Mouse (Mus musculus) kidney, embryonic 14.5 days (tissue): ENCODE data around the gene Trem1. TPM values are rescaled to one million over a fixed set of nuclear protein-coding genes. Genes with fewer than 3 reads are reported as not detected.

Source experiments
- ATAC-seq: fragments of 200-750 bp; cut with Nextera tagmentation; 2 replicates; pipeline ENCODE4 v1.8.0; 2017; ENCODE audit warnings: moderate number of reproducible peaks, mild to moderate bottlenecking, moderate TSS enrichment, moderate library complexity; ENCODE audit not compliant: low FRiP score, low TSS enrichment
- H3K27ac ChIP-seq: fragments of 300-500 bp; sonication (generic); 2 replicates; pipeline ENCODE4 v1.5.1; 2014; ENCODE audit warnings: low read depth, mild to moderate bottlenecking, low read length, moderate library complexity, mixed read lengths
- H3K27me3 ChIP-seq: fragments of 300-500 bp; sonication (generic); 2 replicates; pipeline ENCODE4 v1.6.1; 2014; ENCODE audit warnings: mild to moderate bottlenecking, low read length; ENCODE audit not compliant: control insufficient read depth, insufficient read depth
- H3K36me3 ChIP-seq: fragments of 300-500 bp; sonication (generic); 2 replicates; pipeline ENCODE4 v1.6.1; 2014; ENCODE audit warnings: low read length, mixed read lengths; ENCODE audit not compliant: control insufficient read depth, insufficient read depth
- H3K4me1 ChIP-seq: fragments of 300-500 bp; sonication (generic); 2 replicates; pipeline ENCODE4 v1.6.1; 2014; ENCODE audit warnings: low read length, mixed read lengths; ENCODE audit not compliant: control insufficient read depth, insufficient read depth
- H3K4me2 ChIP-seq: fragments of 300-500 bp; sonication (generic); replicated peaks from 2 replicates; pipeline ENCODE4 v1.6.1; 2014; ENCODE audit warnings: low read depth, mild to moderate bottlenecking, low read length
- H3K4me3 ChIP-seq: fragments of 300-500 bp; sonication (generic); 2 replicates; pipeline ENCODE4 v1.5.1; 2014; ENCODE audit warnings: mild to moderate bottlenecking, low read length
- H3K9ac ChIP-seq: fragments of 300-500 bp; sonication (generic); 2 replicates; pipeline ENCODE4 v1.6.1; 2014; ENCODE audit warnings: low read depth, mild to moderate bottlenecking, low read length, moderate library complexity
- H3K9me3 ChIP-seq: fragments of 300-500 bp; sonication (generic); 2 replicates; pipeline ENCODE4 v1.6.1; 2016; ENCODE audit warnings: low read length; ENCODE audit not compliant: control insufficient read depth
- WGBS: fragments of 180-500 bp; shearing (Covaris S2); extraction: QIAGEN DNeasy Blood & Tissue Kit; methylation state at CpG from one replicate; pipeline ENCODE4 v1.1.7; 2014; 5-methylcytosine and 5-hydroxymethylcytosine counted together
- polyA plus RNA-seq: library from polyadenylated mRNA; unstranded; fragments of >200 nt; fragmentation: Nextera tagmentation; extraction: Ambion mirVana; gene quantifications from 2 replicates; pipeline ENCODE4 v1.2.1, GENCODE M21; 2014

Gene Trem1
- polyA plus RNA-seq, 1 experiment from 2014 or later, result not detected

- no peaks in the 10 kb centered on the region for H3K36me3 ChIP-seq
- no peak within 1 kb of the TSS for H3K9ac ChIP-seq
- WGBS, result 91% methylated on average over 3 of the region's 3 CpGs
- no peak within 1 kb of the TSS for H3K4me2 ChIP-seq
- H3K27ac ChIP-seq, result no peak within 1 kb of the TSS
- no peak within 1 kb of the TSS for H3K4me3 ChIP-seq
- H3K27me3 ChIP-seq, result no peaks in the 10 kb centered on the region
- no peaks in the 10 kb centered on the region for H3K4me1 ChIP-seq
- H3K9me3 ChIP-seq, result peaks cover 8% of the 10 kb centered on the region; the same call in 1 of the 2 replicates
- ATAC-seq, result no peak
Measured at GRCm38 (mm10) chr17:48263741-48264362, 31.3 kb downstream of the Trem1 start, which contains the start of gene Treml4. Treml4 (plus strand) TSS chr17:48264295.

- Histone ChIP-seq H3K27me3 (no peaks in the 10 kb centered on the region), H3K27ac (no peak overlapping the region), H3K36me3 (no peaks in the 10 kb centered on the region), H3K9ac (no peak overlapping the region), H3K4me2 (no peak overlapping the region), H3K9me3 (peaks cover 4% of the 10 kb centered on the region; the same call in 1 of the 2 replicates), H3K4me3 (no peak overlapping the region), H3K4me1 (no peaks in the 10 kb centered on the region)
- ATAC-seq, result no peak
- 92% methylated on average over 7 of the region's 7 CpGs for WGBS
Measured at GRCm38 (mm10) chr17:48264662-48265061, 32.1 kb downstream of the Trem1 start.

- Histone ChIP-seq H3K4me2 (no peak overlapping the region), H3K9ac (no peak overlapping the region), H3K4me1 (no peaks in the 10 kb centered on the region), H3K27ac (no peak overlapping the region), H3K36me3 (no peaks in the 10 kb centered on the region), H3K9me3 (no peaks in the 10 kb centered on the region), H3K4me3 (no peak overlapping the region), H3K27me3 (no peaks in the 10 kb centered on the region)
- no peak for ATAC-seq
- 6% methylated on average over 2 of the region's 2 CpGs for WGBS
Measured at GRCm38 (mm10) chr17:48266138-48266537, 33.6 kb downstream of the Trem1 start.

- Histone ChIP-seq H3K9me3 (no peaks in the 10 kb centered on the region), H3K27me3 (no peaks in the 10 kb centered on the region), H3K9ac (no peak overlapping the region), H3K4me3 (no peak overlapping the region), H3K27ac (no peak overlapping the region), H3K36me3 (no peaks in the 10 kb centered on the region), H3K4me1 (no peaks in the 10 kb centered on the region), H3K4me2 (no peak overlapping the region)
- ATAC-seq, result no peak
- 24% methylated on average over 2 of the region's 2 CpGs for WGBS
Measured at GRCm38 (mm10) chr17:48266610-48267304, 34.2 kb downstream of the Trem1 start.

- no peak for ATAC-seq
- Histone ChIP-seq H3K9me3 (no peaks in the 10 kb centered on the region), H3K4me3 (no peak overlapping the region), H3K9ac (no peak overlapping the region), H3K27ac (no peak overlapping the region), H3K4me2 (no peak overlapping the region), H3K36me3 (no peaks in the 10 kb centered on the region), H3K27me3 (no peaks in the 10 kb centered on the region), H3K4me1 (no peaks in the 10 kb centered on the region)
- WGBS, result 79% methylated on average over 1 of the region's 1 CpGs
Measured at GRCm38 (mm10) chr17:48267591-48267990, 35.0 kb downstream of the Trem1 start.

- H3K4me3 ChIP-seq, result no peak overlapping the region
- no peaks in the 10 kb centered on the region for H3K4me1 ChIP-seq
- no peaks in the 10 kb centered on the region for H3K9me3 ChIP-seq
- no peak for ATAC-seq
- H3K4me2 ChIP-seq, result no peak overlapping the region
- no peaks in the 10 kb centered on the region for H3K36me3 ChIP-seq
- no peak overlapping the region for H3K27ac ChIP-seq
- H3K27me3 ChIP-seq, result no peaks in the 10 kb centered on the region
- H3K9ac ChIP-seq, result no peak overlapping the region
Measured at GRCm38 (mm10) chr17:48268276-48268675, 35.7 kb downstream of the Trem1 start.

GRCm38 (mm10) chr17:48269833-48270232 lies 37.3 kb downstream of the Trem1 start:
- H3K4me1 ChIP-seq, result no peaks in the 10 kb centered on the region
- ATAC-seq, result no peak
- no peaks in the 10 kb centered on the region for H3K36me3 ChIP-seq
- H3K27me3 ChIP-seq, result no peaks in the 10 kb centered on the region
- H3K4me2 ChIP-seq, result no peak overlapping the region
- H3K4me3 ChIP-seq, result no peak overlapping the region
- 87% methylated on average over 4 of the region's 4 CpGs for WGBS
- no peak overlapping the region for H3K27ac ChIP-seq
- no peak overlapping the region for H3K9ac ChIP-seq
- no peaks in the 10 kb centered on the region for H3K9me3 ChIP-seq

GRCm38 (mm10) chr17:48272158-48272557 lies 39.6 kb downstream of the Trem1 start:
- Histone ChIP-seq H3K4me1 (no peaks in the 10 kb centered on the region), H3K9me3 (no peaks in the 10 kb centered on the region), H3K9ac (no peak overlapping the region), H3K27ac (no peak overlapping the region), H3K4me2 (no peak overlapping the region), H3K36me3 (no peaks in the 10 kb centered on the region), H3K27me3 (no peaks in the 10 kb centered on the region), H3K4me3 (no peak overlapping the region)
- no peak for ATAC-seq
- WGBS, result 71% methylated on average over 5 of the region's 5 CpGs

GRCm38 (mm10) chr17:48272598-48272997 lies 40.0 kb downstream of the Trem1 start:
- Histone ChIP-seq H3K27me3 (no peaks in the 10 kb centered on the region), H3K9ac (no peak overlapping the region), H3K4me3 (no peak overlapping the region), H3K9me3 (no peaks in the 10 kb centered on the region), H3K27ac (no peak overlapping the region), H3K4me1 (no peaks in the 10 kb centered on the region), H3K4me2 (no peak overlapping the region), H3K36me3 (no peaks in the 10 kb centered on the region)
- WGBS, result 90% methylated on average over 4 of the region's 4 CpGs
- ATAC-seq, result no peak
